ENCODE assay signal across 9 mouse cellular contexts in the genomic region with DNA sequence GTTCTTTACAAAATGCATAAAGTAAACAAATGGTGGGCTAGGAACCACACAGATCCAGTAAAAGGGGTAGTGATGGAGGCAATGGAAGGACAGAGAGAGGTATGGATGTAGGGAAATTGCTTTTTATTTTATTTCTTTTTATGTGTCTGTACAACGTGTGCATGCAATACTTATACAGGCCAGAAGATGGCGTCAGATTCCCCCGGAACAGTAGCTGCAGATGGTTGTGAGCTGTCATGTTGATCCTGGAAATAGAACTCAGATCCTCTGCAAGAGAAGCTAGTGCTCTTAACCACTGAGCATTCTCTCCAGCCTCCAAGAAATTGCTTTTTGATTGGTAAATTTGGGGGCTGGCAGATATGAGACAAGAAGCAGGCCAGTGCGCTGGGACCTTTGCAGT.
DNase-seq lines count a peak whose midpoint lies in the region; ATAC-seq and TF ChIP-seq lines count a peak whose summit lies in the region.
"Had no signal": no experiment of that assay in that cellular context is flagged by ENCODE, and none has a peak within 500 bp of the region (broad histone marks: within the 10 kb centered on the region; RNA-seq: fewer than 3 reads in every experiment).

No protein-coding gene starts in this region.

- H3K4me3 ChIP-seq in ES-E14 (ENCODE audit: insufficient read depth in 1 of 2, low read depth in 1 of 2, low read length in 2 of 2, poor library complexity in 1 of 2, severe bottlenecking in 1 of 2): no peak overlapping the region
- H3K4me3 ChIP-seq in limb, embryonic 11.5 days (ENCODE audit: low read depth, low read length): no peak overlapping the region
- H3K4me3 ChIP-seq: limb, embryonic 12.5 days had no signal

- H3K27ac ChIP-seq in ES-E14 (ENCODE audit: insufficient read depth, low read depth, low read length, poor library complexity, severe bottlenecking): no peak overlapping the region
- no peak overlapping the region for H3K27ac ChIP-seq in limb, embryonic 11.5 days (replicated peaks; ENCODE audit: low read depth, low read length)
- H3K27ac ChIP-seq: limb, embryonic 12.5 days had no signal

- in situ Hi-C loops in ES-E14 (cut with MboI; ENCODE audit: low sequenced_read_pairs in 2 of 2, unreplicated experiment in 2 of 2): no loop called here

- ATAC-seq in limb, embryonic 11.5 days (ENCODE audit: insufficient number of reproducible peaks, low FRiP score, low TSS enrichment, low read depth): no peak
- ATAC-seq in activated CD4-positive, CD25-positive, alpha-beta regulatory T cell, adult 4 months: no peak

- no peak overlapping the region for H3K9ac ChIP-seq in ES-E14 (ENCODE audit: insufficient read depth, low read depth, low read length, poor library complexity, severe bottlenecking)
- no peak overlapping the region for H3K9ac ChIP-seq in limb, embryonic 11.5 days (ENCODE audit: low read length)
- H3K9ac ChIP-seq: limb, embryonic 12.5 days had no signal

- WGBS in limb, embryonic 11.5 days: 27% methylated on average over 4 of the region's 4 CpGs

- no peaks in the 10 kb centered on the region for H3K36me3 ChIP-seq in ES-E14 (ENCODE audit: control insufficient read depth, insufficient read depth, low read length, poor library complexity, severe bottlenecking)
- no peaks in the 10 kb centered on the region for H3K36me3 ChIP-seq in limb, embryonic 11.5 days (ENCODE audit: control insufficient read depth, insufficient read depth, low read length)
- H3K36me3 ChIP-seq: limb, embryonic 12.5 days had no signal

- H3K9me3 ChIP-seq in ES-E14 (ENCODE audit: control insufficient read depth, insufficient read depth, low read depth, low read length): no peaks in the 10 kb centered on the region
- no peaks in the 10 kb centered on the region; the same call in 1 of the 2 replicates for H3K9me3 ChIP-seq in limb, embryonic 11.5 days (ENCODE audit: control insufficient read depth, low read length)

- no peaks in the 10 kb centered on the region for H3K27me3 ChIP-seq in limb, embryonic 11.5 days (ENCODE audit: control insufficient read depth, insufficient read depth, low read length)
- H3K27me3 ChIP-seq: limb, embryonic 12.5 days had no signal

- H3K4me2 ChIP-seq in limb, embryonic 11.5 days (ENCODE audit: low read depth, severe bottlenecking): no peak overlapping the region
- H3K4me2 ChIP-seq: limb, embryonic 12.5 days had no signal

- peak; percentile 48 for DNase-seq in adrenal gland, postnatal 14 days
- DNase-seq in adrenal gland, adult 18-20 months (ENCODE audit: low spot score in 2 of 2): no peak
- DNase-seq in layer of hippocampus, postnatal 10 days (ENCODE audit: low spot score in 2 of 2): peak; percentile 44 to 54
- no peak for DNase-seq in layer of hippocampus, adult 9-11 months
- peak; percentile 22 for DNase-seq in ES-E14 (ENCODE audit: low read depth, low spot score)
- peak; percentile 57 for DNase-seq in limb, embryonic 11.5 days (ENCODE audit: low spot score)
- no peak for DNase-seq in frontal cortex, postnatal 14 days (ENCODE audit: low spot score in 2 of 2)

- no peaks in the 10 kb centered on the region for H3K4me1 ChIP-seq in ES-E14 (ENCODE audit: control insufficient read depth in 2 of 2, insufficient read depth in 2 of 2, low read length in 2 of 2, poor library complexity in 1 of 2)
- H3K4me1 ChIP-seq in limb, embryonic 11.5 days (ENCODE audit: control insufficient read depth, insufficient read depth, low read length): no peaks in the 10 kb centered on the region

TF ChIP-seq in ES-E14, 5 proteins besides CTCF, POLR2A, EP300 and RAD21:
- TF ChIP-seq ZNF384 (IDR thresholded peaks at IDR 0.05; ENCODE audit: low read depth, low read length): no peak
- no peak for TF ChIP-seq CHD2 (IDR thresholded peaks at IDR 0.05; ENCODE audit: low read depth, low read length)
- no peak for TF ChIP-seq HCFC1 (IDR thresholded peaks at IDR 0.05; ENCODE audit: borderline replicate concordance, insufficient read depth, low read length)
- no peak for TF ChIP-seq ZC3H11A (IDR thresholded peaks at IDR 0.05; ENCODE audit: borderline replicate concordance, low read depth, low read length)

Comparison
In these comparisons a context has a peak if more than half of its experiments do, and no peak if none do; other contexts are left out.
1. DNase-seq: peak in adrenal gland, postnatal 14 days (single experiment), layer of hippocampus, postnatal 10 days (2 of 2), ES-E14 (single experiment) and limb, embryonic 11.5 days (single experiment); none in adrenal gland, adult 18-20 months (0 of 2), layer of hippocampus, adult 9-11 months (single experiment) and frontal cortex, postnatal 14 days (0 of 2).